Mouse (Mus musculus): ENCODE measurements around the gene Mab21l3.
A peak's percentile ranks its signal among the peaks of the same experiment; 100 is the strongest.

Mab21l3 gene

DNA sequence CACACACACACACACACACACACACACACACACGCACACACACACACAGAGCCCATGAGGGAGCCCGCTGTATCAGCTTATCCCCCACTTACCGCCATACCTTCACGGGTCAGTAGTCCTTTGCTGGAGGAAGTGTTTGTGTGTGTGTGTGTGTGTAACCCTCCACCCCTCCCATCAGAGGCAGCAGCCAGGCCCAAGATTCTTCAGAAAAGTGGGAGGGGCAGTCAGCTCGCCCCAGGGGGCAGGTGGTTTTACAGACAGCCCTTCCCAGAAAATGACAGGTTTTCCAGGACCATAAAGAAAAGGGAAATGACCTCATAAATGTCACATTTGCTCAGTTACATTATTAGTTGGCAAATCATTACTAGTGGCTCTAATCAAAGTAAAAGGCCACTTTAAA is at the start of gene Mab21l3:
TSS of gene Mab21l3 (minus strand) at position 144 of the 400 bp plus-strand sequence.
- DNase-seq: no peak

DNA sequence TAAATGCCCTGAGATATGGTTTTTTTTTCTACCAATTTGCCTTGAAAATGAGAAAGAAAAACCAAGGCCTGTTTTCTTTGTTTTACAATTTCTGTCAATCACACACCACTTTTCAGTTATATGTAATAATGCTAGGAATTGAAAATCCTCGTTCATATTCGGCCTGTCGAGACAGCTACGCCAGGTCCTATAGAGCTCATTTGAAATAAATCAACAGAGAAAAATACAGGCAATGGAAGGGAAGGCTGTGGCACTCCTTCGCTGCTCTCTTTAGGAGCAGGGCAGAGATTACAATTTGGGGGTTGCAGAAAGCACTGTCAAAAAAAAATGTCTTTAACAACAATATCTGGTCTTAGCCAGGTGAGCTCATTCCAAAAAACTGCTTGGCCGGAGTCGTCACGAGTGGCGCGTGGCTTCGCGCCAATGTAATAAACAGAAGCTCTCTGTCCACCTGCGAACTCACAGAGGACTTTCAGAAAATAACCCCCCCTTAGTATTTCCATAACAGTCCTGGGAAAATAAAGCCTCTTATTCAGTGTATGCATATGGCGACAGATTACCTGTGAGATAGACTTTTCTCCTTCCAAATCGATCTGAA is 48.7 kb upstream of the Mab21l3 start:
- DNase-seq: no peak

DNA sequence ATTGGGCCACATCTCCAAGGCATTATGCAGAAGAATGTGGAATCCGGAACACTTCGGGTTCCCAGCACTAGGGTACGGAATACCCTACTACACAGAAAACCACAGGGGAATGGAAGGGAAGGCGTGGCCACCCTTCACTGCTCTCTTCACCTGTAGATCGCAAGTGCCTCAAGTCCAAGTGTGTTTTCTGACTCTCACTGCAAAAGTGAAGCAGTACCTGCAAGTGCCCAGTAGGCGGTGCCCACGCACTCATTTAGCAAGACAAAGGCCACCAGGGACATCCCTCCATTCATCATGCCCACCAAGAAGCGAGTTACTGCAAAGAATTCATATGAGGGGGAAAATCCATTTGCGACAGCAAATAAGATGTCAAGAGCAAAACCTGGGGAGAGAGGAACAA is 48.1 kb upstream of the Mab21l3 start:
- DNase-seq: peak; percentile 71 to 82

DNA sequence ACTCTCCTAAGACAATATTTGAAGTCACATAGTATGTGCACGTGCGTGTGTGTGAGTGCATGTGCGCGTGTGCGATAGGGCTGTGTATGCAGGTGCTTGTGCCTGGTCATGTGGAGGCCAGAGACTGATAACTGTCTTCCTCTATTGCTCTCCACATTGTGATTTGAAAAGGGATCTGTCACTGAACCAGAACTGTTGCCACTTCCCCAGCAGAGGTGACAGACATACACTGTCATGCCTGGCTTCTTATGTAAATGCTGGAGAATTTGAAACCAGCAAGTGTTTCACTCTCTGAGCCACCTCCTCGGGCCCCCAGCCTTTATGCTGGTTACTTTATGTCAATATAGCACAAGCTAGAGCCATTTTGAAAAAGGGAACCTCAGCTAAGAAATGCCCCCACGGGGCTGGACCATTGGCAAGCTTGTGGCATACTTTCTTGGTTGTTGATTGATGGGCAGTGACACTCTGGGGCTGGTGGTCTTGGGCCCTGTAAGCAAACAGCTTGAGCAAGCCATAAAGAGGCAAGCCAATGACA is 46.7 kb upstream of the Mab21l3 start:
- DNase-seq: no peak

DNA sequence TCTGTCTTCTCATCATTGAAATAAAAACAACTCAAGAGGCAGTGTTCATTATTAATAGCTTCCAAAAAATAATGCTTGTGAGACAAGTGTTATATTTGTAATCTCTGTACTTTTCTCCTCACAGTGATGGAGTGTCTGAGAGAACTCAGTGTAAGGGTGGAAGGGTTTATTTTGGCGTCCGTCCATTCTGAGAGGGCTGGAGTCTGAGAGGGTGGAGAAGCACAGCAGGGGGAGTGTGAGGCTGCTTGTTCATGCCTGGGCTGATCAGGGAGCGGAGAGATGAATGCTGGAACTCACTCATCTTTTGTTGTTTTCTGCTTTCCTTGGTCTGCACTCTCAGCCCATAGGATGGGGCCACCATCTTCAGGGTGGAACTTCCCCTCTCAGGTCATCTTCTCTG is 36.8 kb upstream of the Mab21l3 start:
- peak; percentile 71 to 77 for DNase-seq

DNA sequence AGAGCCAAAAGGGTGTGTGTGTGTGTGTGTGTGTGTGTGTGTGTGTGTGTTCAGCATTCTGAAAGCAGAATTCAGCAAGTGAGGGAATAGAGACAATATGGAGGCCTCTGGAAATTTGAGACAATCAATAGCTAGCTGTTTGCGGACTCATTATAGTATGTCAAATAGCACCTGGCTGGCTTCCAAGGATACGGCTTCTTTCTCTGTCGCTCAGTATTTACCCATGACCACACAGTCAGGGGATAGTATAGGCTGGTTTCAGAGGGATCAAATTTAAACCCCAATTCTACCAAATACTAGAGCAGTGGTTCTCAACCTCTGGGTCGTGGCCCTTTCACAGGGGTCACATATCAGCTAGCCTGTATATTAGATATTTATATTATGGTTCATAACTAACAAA is 36.3 kb upstream of the Mab21l3 start:
- no peak for DNase-seq

DNA sequence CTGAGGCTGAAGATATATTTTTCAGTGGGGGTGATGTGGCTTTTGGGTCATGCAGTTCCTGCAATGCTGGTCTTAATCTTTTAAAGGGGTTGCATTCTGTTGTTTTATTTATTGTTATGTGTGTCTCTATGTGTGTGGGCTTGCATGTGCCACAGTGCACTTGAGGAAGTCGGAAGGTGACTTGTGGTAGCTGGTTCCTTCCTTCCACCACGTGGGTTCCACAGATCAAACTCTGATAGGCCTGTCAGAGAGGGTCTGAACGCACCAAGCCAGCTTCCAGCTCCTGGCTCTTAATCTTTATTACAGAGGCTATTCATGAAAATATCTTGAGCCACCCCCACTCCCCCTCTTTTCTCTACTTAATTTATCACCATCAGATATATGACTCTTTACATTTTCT is 35.1 kb upstream of the Mab21l3 start:
- no peak for DNase-seq

DNA sequence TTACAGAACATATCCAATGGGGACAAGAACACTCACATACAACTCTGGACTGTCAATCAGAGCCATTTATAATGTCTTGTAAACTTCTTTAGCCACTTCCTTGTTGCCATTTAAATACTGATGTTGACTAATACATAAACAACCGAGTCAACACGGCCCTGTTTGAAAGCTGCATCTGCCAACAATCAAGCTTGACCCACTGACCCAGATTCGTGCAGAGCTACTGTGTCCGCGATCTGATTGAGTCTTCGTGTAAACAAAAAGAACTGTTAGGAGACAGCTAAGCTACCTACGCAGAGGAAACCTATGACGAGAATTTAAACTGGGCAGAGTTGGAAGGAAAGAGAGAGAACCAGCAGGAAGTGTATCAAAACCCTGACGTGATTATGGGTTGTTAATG is 33.0 kb upstream of the Mab21l3 start:
- DNase-seq: no peak

DNA sequence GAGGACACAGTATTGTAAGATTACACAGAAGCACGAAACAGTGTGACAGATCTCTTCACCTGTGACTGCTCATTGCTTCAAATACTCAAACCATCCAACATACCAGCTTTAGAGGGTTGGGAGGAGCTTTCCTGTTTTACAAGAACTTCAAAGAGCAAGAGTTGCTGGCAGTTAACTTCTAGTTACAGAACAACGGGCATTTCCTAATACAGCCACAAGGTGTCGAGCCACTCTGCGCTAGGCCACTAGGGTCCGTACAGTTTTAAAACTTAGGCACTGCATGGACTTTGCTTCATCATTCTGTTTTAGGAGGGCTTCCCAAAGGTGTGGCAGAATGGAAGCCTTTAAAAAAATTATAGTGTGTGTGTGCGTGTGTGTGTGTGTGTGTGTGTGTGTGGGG is 32.1 kb upstream of the Mab21l3 start:
- peak; percentile 15 to 40 for DNase-seq

DNA sequence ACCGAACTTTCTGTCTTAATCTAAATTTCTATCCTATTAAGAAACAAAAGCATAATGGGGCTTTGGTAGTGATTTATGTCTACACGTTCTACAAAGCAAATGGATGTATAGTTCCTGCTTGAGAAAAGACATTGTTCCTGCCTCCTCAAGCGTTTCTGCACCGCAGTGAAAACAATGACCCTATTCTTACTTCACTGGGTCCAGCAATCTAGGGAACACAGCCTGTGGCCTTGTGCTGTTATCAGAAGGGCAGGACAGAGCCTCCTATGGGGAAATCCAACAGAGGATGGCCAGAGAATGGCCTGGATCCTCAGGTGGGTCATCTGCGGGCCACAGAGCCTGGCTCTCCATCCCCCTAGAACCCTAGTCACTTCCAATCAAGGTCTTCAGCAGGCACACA is 29.4 kb upstream of the Mab21l3 start:
- no peak for DNase-seq

DNA sequence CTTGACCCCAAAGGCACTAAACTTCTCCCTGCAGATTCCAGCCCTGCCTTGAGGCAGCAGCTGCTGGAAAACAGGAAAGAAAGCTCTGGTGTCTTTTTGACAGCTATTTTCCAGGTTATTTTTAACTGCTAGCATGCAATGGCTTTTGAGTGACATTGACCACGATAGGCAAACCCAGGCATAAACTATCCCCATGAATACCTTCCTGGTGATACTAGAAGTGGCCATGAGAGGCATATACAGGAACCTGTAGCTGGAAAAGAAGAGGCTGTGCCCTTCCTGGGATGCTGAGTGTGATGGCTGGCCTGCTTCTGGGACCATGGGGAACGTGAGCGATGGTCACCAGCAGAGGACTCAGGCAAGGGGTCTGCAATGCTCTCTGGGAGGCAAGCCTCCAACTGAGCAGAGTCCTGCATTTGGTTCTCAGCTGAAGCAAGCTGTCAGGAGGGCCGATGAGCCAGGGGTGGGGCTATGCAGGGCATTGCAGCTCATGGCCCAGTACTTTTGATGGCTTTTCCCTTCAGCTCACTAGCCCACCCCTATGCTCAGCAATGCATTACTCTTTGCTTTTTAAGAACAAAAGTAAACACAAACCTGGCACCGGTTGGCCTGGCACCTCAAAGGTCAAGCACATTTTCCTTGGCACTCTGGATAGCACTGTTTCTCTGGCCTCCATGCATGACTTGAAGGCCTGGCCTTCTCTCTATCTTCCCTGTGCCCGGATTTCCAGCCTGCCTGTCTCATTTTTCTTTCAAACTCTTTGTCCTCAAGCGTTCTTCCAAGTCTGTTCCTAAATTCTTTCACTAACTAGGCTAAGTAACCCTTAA is 27.9 kb upstream of the Mab21l3 start:
- peak; percentile 40 to 58 for DNase-seq

DNA sequence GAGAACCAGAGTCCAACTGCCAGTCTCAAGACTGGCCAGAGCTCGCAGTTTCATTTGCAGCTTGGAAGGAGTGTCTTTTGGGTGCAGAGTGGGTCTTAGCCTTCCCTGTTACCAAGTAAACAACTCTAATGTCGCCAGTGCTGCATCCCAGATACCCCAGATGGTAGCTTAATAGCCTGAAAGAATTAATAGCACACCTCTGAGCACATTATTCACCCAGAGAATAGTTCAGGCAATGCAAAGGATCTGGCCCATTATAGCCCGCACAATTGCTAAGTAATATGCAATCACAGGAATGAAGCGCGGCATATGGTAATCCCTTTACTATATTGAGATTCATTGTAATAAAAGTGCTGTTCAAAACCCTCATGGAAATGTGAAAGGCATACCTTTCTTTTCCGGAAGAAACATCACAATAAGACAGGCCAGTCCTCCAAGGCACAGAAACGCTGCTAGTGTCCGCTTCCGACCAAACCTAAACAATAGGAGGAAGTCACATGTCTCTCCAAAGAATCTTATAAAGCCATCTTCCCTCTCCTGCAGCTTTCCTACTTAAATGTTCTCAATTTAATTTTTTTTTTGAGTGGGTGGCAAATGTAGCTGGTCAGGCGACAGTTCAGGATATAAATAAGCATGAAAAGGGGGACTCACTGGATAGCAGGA is 26.6 kb upstream of the Mab21l3 start:
- DNase-seq: no peak

DNA sequence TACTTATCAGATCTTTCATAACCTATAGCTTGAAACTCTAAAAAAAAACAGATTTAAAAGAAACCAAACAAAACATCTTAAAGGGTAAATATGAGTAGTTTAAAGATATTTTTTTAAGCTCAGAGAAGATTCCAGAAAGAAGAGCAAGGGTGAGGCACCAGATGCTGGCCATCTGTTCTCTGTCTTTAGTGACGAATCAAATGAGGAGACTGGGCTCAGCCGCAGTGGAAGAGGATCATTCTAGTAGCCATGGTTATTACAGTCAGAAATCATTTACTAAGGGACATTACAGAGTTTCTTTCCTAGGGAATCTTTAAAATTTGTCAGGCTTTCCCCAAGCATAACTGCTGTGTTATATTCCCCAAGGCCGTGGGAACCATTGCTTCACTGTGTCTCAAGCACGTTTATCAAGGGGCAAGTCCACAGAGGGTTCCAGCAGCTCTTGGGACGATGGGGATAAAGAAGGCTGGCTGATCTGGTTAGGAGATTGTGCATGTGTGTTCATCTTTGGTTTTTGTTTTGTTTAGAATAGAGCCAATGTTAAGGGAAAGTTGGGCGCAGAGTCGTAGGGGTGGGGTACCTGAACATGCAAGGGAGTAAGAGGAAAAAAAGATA is 24.4 kb upstream of the Mab21l3 start:
- no peak for DNase-seq

DNA sequence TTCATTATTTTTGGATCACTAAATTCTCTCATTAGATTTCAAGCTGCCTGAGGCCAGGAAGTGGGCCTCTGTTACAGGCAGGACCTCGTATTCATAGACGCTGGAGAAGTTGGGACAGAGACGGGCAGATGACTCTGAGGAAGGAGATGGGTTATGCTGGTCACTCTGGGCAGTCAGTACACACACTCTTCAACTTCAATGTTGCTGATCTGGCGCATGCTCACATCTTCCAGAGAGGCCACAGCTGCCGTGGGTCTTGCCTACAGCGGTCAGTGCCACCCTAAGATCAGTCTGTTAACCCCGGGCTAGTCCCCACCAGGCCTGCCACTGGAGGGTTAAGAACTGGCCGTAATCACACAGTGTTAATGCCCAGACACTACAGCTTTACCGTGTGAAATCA is 23.2 kb upstream of the Mab21l3 start:
- no peak for DNase-seq

DNA sequence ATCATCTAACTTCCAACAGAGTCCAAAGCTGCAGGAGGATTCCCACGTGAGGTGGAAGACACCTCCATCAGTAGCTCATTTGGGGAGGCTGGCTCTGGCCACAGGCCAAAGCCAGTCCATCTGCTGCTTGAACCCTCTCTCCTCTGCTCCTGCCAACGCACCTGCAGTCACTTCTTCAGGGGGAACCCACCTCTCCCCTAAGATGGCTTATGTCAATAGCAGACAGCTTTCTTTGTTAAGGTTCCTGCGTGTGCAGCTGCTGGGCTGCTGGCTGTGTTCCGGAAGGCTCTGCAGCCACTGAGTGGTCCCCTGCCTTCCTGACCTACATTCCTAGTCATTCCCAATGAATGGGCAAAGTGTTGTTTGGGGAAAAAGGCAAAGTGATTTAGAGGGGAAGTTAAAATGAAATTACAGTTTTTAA is 18.3 kb upstream of the Mab21l3 start:
- no peak for DNase-seq

DNA sequence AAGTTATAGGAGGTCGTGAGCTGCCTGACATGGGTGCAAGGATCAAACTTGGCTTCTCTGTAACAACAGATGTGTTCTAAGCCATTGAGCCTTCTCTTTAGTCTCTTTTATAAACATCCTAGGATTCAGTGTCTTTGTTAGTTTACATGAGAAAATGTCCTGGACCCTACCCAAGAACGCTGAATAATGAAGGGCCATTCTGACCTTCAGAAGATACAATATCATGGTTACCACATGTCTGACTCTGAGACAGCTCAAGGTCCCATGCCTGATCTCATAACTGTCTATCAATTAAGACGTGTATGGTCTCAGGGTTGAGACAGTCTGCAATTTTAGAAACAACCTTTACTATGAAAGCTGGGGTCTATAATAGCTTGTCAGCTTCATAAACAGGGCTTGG is 13.1 kb upstream of the Mab21l3 start:
- no peak for DNase-seq

DNA sequence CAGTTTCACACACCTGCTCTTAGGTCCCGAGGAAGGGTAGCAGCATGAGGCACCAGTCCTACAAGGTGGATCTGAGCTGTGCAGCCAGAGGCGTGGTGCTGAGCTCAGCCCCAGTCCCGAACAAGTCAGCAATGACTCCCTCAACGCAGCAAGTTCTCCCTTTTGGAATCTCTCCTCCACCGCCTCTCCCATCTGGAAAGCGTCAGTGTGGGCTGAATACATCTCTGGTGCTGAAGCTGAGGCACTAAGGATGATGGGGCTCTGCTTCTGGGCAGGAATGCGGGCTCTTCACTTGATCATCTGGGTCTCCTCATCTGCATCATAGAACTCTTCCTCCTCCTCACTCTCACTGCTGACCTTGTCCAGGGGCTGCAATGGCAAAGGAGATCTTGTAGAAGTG is 11.4 kb upstream of the Mab21l3 start:
- DNase-seq: no peak

DNA sequence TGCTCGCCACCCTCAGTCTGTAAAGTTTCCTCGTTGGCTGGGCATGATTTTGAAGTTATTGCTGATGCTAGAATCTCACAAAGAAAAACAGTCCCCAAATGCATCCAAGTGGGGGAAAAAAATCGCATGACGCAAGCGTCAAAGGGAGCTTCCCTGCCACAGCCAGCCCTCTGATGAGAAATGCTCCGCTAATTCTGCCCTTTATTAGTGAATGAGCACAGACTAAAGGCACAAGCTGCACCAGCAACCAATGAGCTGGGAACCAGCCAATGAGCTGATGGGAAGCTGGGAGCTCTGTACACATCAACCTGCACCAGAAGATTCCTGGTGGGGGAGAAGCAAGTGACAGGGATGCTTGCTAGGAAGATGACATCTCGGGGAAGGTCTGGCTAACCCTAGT is 11.0 kb upstream of the Mab21l3 start:
- no peak for DNase-seq

DNA sequence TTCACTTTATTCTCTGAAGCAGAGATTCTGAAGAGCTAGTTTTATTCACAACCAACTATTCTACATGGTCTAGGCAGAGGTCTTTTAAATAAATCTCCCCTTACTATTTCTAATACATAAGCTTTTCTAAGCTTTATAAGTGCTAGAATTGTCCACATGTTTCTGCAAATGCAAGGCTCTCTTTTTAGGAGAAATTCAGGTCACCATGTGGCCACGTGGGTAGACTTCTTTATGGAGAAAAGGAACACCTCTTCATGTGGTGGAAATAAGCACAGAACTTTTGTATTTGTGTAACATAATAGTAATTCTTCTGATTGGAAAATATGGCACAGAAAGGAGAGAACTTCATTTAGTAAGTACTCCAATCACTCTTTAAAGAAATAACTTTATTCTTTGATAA is 5.3 kb upstream of the Mab21l3 start:
- DNase-seq: no peak

DNA sequence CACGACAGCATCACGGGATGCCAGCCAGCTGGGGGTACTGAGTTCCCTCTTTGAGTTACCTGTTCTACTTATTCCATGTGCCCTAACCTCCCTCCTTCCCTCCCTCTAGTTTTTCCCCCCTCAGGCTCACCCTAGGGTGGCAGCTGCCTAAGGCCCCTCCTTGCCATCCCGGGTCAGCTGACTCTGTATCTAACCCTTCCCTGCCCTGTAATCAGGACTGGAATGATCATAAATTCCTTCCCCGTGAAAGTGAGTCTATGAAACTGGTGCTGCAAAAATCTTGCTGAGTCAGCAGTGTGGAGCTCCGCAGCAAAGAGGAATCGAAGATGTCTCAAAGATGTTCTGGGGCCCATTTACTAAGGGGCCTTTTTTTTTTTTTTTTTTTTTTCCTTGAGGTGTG is 2.6 kb upstream of the Mab21l3 start:
- no peak for DNase-seq

DNA sequence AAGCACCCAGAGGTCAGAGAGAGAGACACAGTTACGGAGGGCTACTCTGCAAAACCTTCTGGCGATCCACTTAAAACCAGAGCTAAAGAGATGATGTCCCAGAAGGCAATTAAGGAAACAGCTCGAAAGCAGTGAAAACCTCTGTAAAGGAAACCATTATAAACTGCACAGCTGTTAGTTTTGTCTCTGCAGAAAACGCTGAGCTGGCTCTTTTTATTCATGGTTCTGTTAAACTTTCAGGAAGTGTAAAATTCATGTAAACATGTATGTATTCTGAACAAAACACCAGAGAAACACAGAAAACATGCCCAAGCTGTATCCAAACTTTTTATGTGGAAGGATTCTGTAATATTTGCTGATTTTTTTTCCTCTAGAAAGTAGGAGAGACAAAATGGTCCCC is 2.7 kb downstream of the Mab21l3 start:
- no peak for DNase-seq

DNA sequence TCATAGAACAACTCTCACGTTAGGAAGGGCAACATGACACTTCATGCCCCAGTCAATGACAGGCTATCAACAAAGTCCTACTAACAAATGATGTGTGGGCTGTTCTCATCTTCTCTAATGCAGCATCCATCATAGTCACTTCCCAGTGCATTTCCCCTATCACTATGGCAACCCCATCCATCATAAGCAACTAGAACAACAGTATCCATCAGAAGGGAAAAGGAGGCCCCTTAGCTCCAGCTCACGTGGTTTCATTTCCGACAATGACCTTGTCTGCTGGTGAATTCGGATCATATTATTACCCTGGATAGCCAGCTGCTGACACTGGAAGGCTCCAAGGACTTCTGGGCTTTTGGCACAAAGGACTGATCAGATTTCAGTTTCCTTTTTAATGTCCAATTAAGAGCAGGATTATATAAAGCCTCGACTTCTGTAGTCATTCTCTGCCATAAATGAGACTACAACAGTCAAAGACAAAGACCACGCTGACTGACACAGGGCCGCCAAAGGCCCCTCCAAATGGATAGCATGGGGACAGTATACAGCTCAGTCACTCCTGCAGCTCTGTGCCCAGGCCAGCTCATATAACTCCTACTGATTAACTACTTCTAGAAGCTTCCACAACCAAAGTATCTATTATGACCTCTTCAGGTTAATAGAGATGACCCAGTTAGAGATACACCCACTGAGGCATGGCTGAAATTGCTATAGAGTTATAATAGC is 6.2 kb downstream of the Mab21l3 start:
- DNase-seq: no peak

DNA sequence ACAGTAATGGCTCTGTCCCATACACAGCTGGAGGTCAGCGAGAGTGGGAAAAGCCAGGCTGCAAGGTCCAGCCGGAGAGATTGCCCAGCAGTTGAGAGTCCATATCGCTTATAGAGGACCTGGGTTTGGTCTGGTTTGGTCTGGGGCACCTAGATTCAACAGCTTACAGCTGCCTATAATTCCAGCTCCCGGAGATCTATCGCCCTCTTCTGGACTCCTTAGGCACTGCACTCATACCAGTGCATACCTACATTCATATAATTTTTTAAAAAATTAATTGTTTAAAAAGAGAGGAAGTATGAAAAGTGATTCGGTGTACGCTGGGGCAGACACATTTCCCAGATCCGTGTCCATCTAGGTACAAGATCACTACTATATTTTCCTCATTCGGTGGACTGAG is 9.4 kb downstream of the Mab21l3 start:
- DNase-seq: no peak

All from lung, adult 18-20 months (tissue).